Mouse (Mus musculus) limb, embryonic 15.5 days (tissue): ENCODE results near the gene A930004D18Rik. TPM values are rescaled to one million over a fixed set of nuclear protein-coding genes. Genes with fewer than 3 reads are reported as not detected.

Experiments used
- ATAC-seq: fragments of 200-750 bp; cut with Nextera tagmentation; 2 replicates; pipeline ENCODE4 v1.8.0; 2017; ENCODE audit warnings: low read depth, moderate TSS enrichment; ENCODE audit not compliant: insufficient number of reproducible peaks, low FRiP score, low TSS enrichment
- H3K27ac ChIP-seq: fragments of 300-500 bp; sonication (generic); 2 replicates; pipeline ENCODE4 v1.5.1; 2015; ENCODE audit warnings: moderate library complexity, mild to moderate bottlenecking, inconsistent platforms
- H3K27me3 ChIP-seq: fragments of 300-500 bp; sonication (generic); 2 replicates; pipeline ENCODE4 v1.6.1; 2015; ENCODE audit warnings: inconsistent platforms
- H3K36me3 ChIP-seq: fragments of 300-500 bp; sonication (generic); 2 replicates; pipeline ENCODE4 v1.6.1; 2015; ENCODE audit warnings: inconsistent platforms
- H3K4me1 ChIP-seq: fragments of 300-500 bp; sonication (generic); 2 replicates; pipeline ENCODE4 v1.6.1; 2015; ENCODE audit warnings: inconsistent platforms
- H3K4me2 ChIP-seq: fragments of 300-500 bp; sonication (generic); 2 replicates; pipeline ENCODE4 v1.6.1; 2015; ENCODE audit warnings: mild to moderate bottlenecking, inconsistent platforms
- H3K4me3 ChIP-seq: fragments of 300-500 bp; sonication (generic); 2 replicates; pipeline ENCODE4 v1.5.1; 2015; ENCODE audit warnings: mild to moderate bottlenecking, inconsistent platforms
- H3K9ac ChIP-seq: fragments of 300-500 bp; sonication (generic); 2 replicates; pipeline ENCODE4 v1.6.1; 2015; ENCODE audit warnings: inconsistent platforms
- H3K9me3 ChIP-seq: fragments of 300-500 bp; sonication (generic); 2 replicates; pipeline ENCODE4 v1.6.1; 2016; ENCODE audit warnings: inconsistent platforms
- WGBS: fragments of 180-500 bp; shearing (Covaris S2); methylation state at CpG from one replicate; pipeline ENCODE4 v1.1.7; 2015; 5-methylcytosine and 5-hydroxymethylcytosine counted together
- polyA plus RNA-seq: library from polyadenylated mRNA; unstranded; fragments of >200 nt; fragmentation: Nextera tagmentation; extraction: Ambion mirVana; gene quantifications from 2 replicates; pipeline ENCODE4 v1.2.1, GENCODE M21; 2015

Gene A930004D18Rik
- polyA plus RNA-seq, 1 experiment from 2014 or later, result 16.8 TPM

DNA sequence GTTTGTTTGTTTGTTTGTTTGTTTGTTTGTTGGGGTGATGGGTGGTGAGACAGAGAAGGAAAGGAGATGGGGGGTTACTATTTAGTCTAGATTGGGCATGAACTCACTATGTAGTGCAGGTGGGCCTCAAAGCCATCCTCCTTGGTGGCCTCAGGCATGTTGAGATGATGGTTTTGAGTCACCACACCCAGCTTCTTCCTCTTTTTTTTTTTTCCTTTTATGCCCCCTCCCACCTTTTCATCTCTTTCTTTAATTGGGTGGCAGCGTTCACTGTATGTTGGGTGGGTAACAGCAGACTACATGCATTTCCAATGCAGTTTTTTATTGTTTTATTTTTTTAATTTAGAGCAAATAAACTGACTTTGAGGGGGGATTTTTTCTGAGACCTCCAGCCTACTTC is 20.9 kb downstream of the A930004D18Rik start:
- no peak overlapping the region for H3K4me2 ChIP-seq
- H3K27ac ChIP-seq, result no peak overlapping the region
- H3K9ac ChIP-seq, result no peak overlapping the region
- no peak overlapping the region for H3K4me3 ChIP-seq
- WGBS, result 71% methylated on average over 1 of the region's 1 CpGs
- H3K27me3 ChIP-seq, result no peaks in the 10 kb centered on the region
- H3K4me1 ChIP-seq, result no peaks in the 10 kb centered on the region
- H3K9me3 ChIP-seq, result no peaks in the 10 kb centered on the region
- no peaks in the 10 kb centered on the region for H3K36me3 ChIP-seq
- ATAC-seq, result no peak

DNA sequence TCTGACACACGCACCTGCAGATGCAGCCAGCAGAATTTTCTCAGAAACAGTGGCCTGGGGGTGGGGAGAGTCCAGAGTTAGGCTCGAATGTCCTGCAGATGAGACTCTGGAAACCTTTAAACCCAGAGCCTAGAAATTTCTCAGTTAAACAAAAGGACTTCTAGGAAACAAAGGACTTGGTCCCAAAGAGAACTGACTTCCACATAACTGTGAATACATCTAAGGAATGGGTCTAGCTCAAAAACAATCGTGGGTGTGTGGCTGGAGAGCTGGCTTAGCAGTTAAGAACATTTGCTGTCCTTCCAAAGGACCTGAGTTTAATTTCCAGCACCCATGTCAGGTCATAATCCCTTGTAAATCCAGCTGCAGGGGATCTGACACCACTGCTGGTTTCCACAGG is 22.0 kb downstream of the A930004D18Rik start:
- ATAC-seq, result no peak
- no peak overlapping the region for H3K4me3 ChIP-seq
- H3K4me2 ChIP-seq, result no peak overlapping the region
- H3K27me3 ChIP-seq, result no peaks in the 10 kb centered on the region
- no peak overlapping the region for H3K27ac ChIP-seq
- no peaks in the 10 kb centered on the region for H3K9me3 ChIP-seq
- 57% methylated on average over 3 of the region's 3 CpGs for WGBS
- H3K36me3 ChIP-seq, result no peaks in the 10 kb centered on the region
- H3K4me1 ChIP-seq, result no peaks in the 10 kb centered on the region
- no peak overlapping the region for H3K9ac ChIP-seq

DNA sequence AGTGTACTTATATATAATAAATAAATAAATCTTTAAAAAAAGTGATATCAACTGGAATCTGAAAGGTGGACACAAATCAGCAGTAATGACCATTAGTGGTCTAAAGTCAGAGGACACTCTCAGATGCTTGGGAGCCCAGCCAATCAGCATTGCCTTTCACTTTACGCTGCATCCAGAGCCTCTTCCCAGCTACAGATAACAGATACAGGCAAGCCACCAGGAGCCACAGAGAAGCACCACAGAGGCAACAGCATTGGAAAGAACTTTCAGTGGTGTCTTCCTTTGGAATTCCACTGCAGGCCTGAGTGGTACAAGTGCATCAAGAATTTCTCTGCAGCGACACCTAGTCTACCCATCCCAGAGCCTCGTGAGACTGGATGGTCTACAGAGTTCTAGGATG is 24.7 kb downstream of the A930004D18Rik start:
- no peak overlapping the region for H3K4me3 ChIP-seq
- no peak overlapping the region for H3K9ac ChIP-seq
- no peaks in the 10 kb centered on the region for H3K4me1 ChIP-seq
- 87% methylated on average over 3 of the region's 3 CpGs for WGBS
- no peaks in the 10 kb centered on the region for H3K36me3 ChIP-seq
- ATAC-seq, result no peak
- H3K9me3 ChIP-seq, result no peaks in the 10 kb centered on the region
- no peak overlapping the region for H3K27ac ChIP-seq
- H3K4me2 ChIP-seq, result no peak overlapping the region
- H3K27me3 ChIP-seq, result no peaks in the 10 kb centered on the region

DNA sequence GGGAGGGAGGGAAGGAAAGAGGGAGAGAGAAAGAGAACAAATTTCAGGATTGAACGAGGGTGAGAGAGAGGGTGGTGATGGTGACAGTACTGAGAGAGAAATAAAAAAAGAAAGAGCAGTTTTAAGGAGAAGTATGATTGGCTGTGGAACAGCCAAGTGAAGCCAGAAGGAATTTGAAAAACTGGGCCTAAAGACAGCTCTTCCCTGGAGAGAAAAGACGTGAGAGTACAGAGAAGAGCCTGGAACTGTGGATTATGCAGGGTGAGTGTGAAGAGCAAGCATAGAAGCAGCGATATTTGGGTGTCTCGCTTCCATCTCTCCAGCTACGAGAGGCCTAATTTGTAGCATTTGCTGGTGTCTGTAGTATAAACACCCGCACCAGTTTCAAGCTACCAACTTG is 26.3 kb downstream of the A930004D18Rik start:
- no peak for ATAC-seq
- no peaks in the 10 kb centered on the region for H3K4me1 ChIP-seq
- 84% methylated on average over 6 of the region's 6 CpGs for WGBS
- no peak overlapping the region for H3K9ac ChIP-seq
- no peak overlapping the region for H3K4me2 ChIP-seq
- no peaks in the 10 kb centered on the region for H3K36me3 ChIP-seq
- H3K27ac ChIP-seq, result no peak overlapping the region
- no peak overlapping the region for H3K4me3 ChIP-seq
- H3K27me3 ChIP-seq, result no peaks in the 10 kb centered on the region
- no peaks in the 10 kb centered on the region for H3K9me3 ChIP-seq

DNA sequence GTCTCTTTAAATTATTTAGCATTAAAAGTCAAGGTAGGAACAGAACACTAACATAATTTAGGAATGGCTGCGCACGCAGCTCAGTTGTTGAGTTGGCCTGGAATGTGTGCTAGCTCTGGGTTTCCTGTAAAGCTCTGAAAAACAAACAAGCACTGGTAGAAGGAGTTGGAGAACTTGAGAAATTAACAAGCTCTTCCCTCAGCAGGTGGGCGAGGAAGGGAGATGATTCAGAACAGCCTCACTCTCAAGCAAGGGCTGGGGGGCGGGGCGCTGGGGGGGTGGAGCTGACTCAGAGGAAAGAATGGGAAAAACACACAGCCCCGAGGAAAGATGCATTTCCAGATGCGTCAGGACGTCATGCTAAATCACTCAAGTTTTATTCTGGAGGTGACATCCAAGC is 32.4 kb downstream of the A930004D18Rik start:
- Histone ChIP-seq H3K4me3 (no peak overlapping the region), H3K27ac (0 out of 2 replicates have a peak overlapping the region, but pooled peaks have one; percentile 17), H3K9ac (no peak overlapping the region), H3K4me2 (no peak overlapping the region), H3K9me3 (no peaks in the 10 kb centered on the region), H3K36me3 (no peaks in the 10 kb centered on the region), H3K27me3 (no peaks in the 10 kb centered on the region), H3K4me1 (peaks cover 14% of the 10 kb centered on the region; the same call in 1 of the 2 replicates)
- no peak for ATAC-seq
- WGBS, result 22% methylated on average over 8 of the region's 8 CpGs

DNA sequence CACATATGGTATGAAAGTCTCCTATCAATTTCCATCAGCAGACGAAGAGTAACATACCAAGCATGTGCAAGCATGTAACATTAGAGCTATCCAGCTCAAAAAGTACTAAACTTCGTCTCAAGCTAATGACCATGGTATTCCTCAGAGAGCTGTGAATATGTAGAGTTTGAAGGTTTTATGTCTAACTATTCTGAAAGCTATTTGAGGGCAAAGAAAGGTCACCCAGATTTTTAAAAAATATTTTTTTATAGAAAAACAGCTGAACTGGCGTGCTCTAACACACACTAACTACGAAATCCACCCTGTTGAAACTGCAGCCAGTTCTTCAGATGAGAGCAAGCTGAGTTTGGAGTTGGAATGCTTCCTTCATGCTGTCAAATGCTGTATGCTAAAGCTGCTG is 33.3 kb downstream of the A930004D18Rik start:
- no peak overlapping the region for H3K4me2 ChIP-seq
- ATAC-seq, result no peak
- 25% methylated on average over 4 of the region's 4 CpGs for WGBS
- no peak overlapping the region for H3K27ac ChIP-seq
- H3K9me3 ChIP-seq, result no peaks in the 10 kb centered on the region
- H3K36me3 ChIP-seq, result no peaks in the 10 kb centered on the region
- no peaks in the 10 kb centered on the region for H3K27me3 ChIP-seq
- no peak overlapping the region for H3K9ac ChIP-seq
- H3K4me1 ChIP-seq, result peaks cover 14% of the 10 kb centered on the region; the same call in 1 of the 2 replicates
- no peak overlapping the region for H3K4me3 ChIP-seq

DNA sequence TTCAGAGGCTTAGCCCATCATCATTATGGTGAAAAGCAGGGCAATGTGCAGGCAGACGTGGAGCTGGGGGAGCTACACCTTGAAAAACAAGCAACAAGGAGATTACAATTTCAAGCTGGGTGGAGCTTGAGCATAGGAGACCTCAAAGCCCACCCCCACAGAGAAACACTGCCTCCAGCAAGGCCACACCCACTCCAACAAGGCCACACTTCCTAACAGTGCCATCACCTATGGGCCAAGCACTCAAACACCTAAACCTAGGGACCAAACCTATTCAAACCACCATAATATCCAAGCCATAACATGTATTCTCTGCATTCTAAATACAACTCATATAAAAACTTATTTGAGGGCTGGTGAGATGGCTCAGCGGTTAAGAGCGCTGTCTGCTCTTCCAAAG is 35.2 kb downstream of the A930004D18Rik start:
- no peak for ATAC-seq
- no peak overlapping the region for H3K27ac ChIP-seq
- H3K36me3 ChIP-seq, result no peaks in the 10 kb centered on the region
- no peaks in the 10 kb centered on the region for H3K27me3 ChIP-seq
- H3K4me2 ChIP-seq, result no peak overlapping the region
- H3K9me3 ChIP-seq, result no peaks in the 10 kb centered on the region
- H3K9ac ChIP-seq, result no peak overlapping the region
- 93% methylated on average over 3 of the region's 3 CpGs for WGBS
- peaks cover 14% of the 10 kb centered on the region; the same call in 1 of the 2 replicates for H3K4me1 ChIP-seq
- no peak overlapping the region for H3K4me3 ChIP-seq

DNA sequence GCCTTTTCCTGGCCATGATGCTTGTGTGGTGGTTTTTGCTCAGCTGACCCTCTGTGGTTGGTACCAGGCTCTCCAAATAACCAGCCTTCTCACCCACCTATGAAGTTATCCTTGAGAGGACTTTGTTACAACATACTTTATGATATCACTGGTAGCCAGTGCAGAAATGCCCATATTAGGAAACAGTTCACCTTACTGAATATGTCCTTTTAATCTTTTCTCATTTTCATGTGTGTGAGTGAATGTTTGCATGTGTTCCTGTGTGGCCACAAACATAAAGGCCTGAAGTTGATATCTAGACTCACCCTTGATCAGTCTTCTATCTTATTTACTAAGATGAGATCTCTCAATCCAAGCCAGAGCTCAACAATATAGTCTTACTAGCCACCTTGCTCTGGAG is 40.7 kb downstream of the A930004D18Rik start, which contains the start of gene H2al2a:
Gene H2al2a (minus strand): TSS at position 101 of the 400 bp plus-strand sequence.
- Histone ChIP-seq H3K4me1 (no peaks in the 10 kb centered on the region), H3K36me3 (no peaks in the 10 kb centered on the region), H3K9ac (no peak within 1 kb of the TSS), H3K4me2 (no peak within 1 kb of the TSS), H3K9me3 (no peaks in the 10 kb centered on the region), H3K27me3 (no peaks in the 10 kb centered on the region), H3K4me3 (no peak within 1 kb of the TSS), H3K27ac (no peak within 1 kb of the TSS)
- no peak for ATAC-seq

DNA sequence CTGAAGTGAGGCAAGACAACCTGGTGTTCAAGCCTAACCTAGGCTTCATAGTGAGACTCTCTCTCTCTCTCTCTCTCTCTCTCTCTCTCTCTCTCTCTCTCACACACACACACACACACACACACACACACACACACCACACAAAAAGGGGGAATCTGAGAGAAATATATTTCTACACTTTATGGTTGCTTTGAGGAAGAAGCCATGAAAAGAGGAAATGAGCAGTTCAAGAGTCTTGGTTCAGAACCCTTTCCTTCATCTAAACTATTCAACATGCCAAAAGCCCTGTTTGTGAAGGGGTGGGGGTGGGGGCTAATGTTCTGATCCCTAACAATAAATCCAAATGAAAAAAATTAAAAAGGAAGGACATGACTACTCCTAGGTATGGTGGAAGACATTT is 48.0 kb downstream of the A930004D18Rik start:
- H3K4me2 ChIP-seq, result no peak overlapping the region
- no peaks in the 10 kb centered on the region for H3K36me3 ChIP-seq
- H3K27me3 ChIP-seq, result no peaks in the 10 kb centered on the region
- no peaks in the 10 kb centered on the region for H3K4me1 ChIP-seq
- H3K27ac ChIP-seq, result no peak overlapping the region
- H3K9me3 ChIP-seq, result no peaks in the 10 kb centered on the region
- no peak overlapping the region for H3K4me3 ChIP-seq
- H3K9ac ChIP-seq, result no peak overlapping the region
- ATAC-seq, result no peak

DNA sequence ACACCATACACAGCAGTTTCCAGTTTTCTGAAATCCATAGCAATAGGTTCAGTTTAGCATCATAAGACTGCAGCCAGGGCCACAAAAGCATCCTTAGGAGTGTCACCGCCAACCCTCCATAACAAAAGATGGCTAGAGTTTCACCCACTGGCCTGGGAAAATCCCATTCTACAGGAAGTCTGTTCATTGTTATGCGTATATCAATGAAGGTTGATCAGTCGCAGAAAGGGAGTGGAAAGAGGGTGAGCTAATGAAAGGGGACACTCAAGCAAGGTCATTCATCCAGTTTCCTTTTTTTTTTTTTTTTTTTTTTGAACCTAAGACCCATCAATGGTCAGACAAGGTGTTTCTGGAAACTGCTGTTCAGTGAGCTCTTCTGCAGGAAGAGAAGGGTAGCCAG is 48.4 kb downstream of the A930004D18Rik start:
- Histone ChIP-seq H3K36me3 (no peaks in the 10 kb centered on the region), H3K4me3 (no peak overlapping the region), H3K27ac (no peak overlapping the region), H3K9me3 (no peaks in the 10 kb centered on the region), H3K4me1 (no peaks in the 10 kb centered on the region), H3K27me3 (no peaks in the 10 kb centered on the region), H3K9ac (no peak overlapping the region), H3K4me2 (no peak overlapping the region)
- WGBS, result 73% methylated on average over 3 of the region's 3 CpGs
- ATAC-seq, result no peak

DNA sequence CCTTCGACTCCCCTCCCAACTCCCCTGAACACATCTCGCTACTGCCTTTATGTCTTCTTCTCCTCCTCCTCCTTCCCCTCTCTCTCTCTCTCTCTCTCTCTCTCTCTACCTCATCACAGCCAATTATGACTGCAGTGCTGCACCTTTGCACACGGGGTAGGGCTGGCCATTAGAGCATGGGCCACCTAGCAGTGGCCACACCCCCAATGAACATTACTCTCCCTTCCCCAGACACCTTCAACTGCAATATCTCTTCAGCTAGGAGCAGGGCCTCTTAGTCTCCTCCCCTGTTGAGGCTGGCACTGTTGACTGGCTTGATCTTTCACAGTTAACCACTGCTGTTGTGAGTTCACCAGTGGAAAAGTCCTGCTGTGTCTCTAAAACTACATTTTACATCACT is 50.8 kb downstream of the A930004D18Rik start:
- no peak overlapping the region for H3K4me2 ChIP-seq
- ATAC-seq, result no peak
- H3K27me3 ChIP-seq, result no peaks in the 10 kb centered on the region
- H3K36me3 ChIP-seq, result no peaks in the 10 kb centered on the region
- no peak overlapping the region for H3K4me3 ChIP-seq
- no peak overlapping the region for H3K9ac ChIP-seq
- H3K9me3 ChIP-seq, result no peaks in the 10 kb centered on the region
- H3K4me1 ChIP-seq, result no peaks in the 10 kb centered on the region
- 74% methylated on average over 3 of the region's 3 CpGs for WGBS
- H3K27ac ChIP-seq, result no peak overlapping the region

DNA sequence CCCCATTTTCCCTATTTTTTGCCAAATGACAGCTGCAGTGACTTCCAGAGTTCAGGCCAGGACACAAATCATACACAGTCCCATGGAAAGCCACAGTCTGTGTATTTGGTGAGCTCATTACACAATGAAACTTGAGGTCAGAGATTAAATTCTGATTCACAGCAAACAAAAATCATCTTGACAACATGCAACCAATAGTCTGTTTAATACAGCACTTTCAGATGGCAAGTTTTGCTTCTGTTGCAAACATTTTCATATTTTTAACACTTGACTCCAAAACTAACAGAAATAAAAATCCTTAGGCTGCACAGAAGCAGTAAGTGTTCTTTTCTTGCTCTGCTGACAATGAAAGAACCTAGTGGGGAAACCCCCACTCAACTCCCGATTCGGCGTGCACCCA is 52.8 kb downstream of the A930004D18Rik start:
- no peak overlapping the region for H3K4me2 ChIP-seq
- no peak overlapping the region for H3K4me3 ChIP-seq
- H3K4me1 ChIP-seq, result no peaks in the 10 kb centered on the region
- ATAC-seq, result no peak
- no peaks in the 10 kb centered on the region for H3K27me3 ChIP-seq
- no peak overlapping the region for H3K9ac ChIP-seq
- H3K27ac ChIP-seq, result no peak overlapping the region
- 95% methylated on average over 3 of the region's 3 CpGs for WGBS
- no peaks in the 10 kb centered on the region for H3K36me3 ChIP-seq
- no peaks in the 10 kb centered on the region for H3K9me3 ChIP-seq

DNA sequence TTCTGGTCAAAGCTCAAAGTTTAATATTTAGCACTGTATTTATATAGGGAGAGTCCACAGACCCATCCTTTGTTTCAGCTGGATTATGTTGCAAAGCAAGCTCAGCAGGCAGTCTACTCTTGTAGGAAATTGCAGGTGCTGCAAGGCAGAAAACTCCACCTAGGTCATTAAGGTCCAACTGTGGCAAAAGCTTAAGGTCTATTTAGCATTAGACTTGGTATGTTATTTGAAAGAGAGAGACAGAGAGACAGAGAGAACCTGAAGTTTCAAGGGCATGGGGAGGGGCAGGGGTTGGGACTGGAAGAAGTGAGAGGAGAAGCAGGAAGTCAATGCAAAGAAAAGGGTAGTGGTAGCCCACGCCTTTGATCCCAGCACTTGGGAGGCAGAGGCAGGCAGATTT is 54.8 kb downstream of the A930004D18Rik start:
- H3K4me2 ChIP-seq, result no peak overlapping the region
- no peaks in the 10 kb centered on the region for H3K9me3 ChIP-seq
- no peaks in the 10 kb centered on the region for H3K4me1 ChIP-seq
- no peaks in the 10 kb centered on the region for H3K27me3 ChIP-seq
- no peaks in the 10 kb centered on the region for H3K36me3 ChIP-seq
- WGBS, result 84% methylated on average over 1 of the region's 1 CpGs
- no peak overlapping the region for H3K9ac ChIP-seq
- H3K27ac ChIP-seq, result no peak overlapping the region
- ATAC-seq, result no peak
- H3K4me3 ChIP-seq, result no peak overlapping the region
